Mouse (Mus musculus) brown adipose tissue, adult 24 weeks (tissue): ENCODE results near the gene Suox. TPM values are rescaled to one million over a fixed set of nuclear protein-coding genes. Genes with fewer than 3 reads are reported as not detected.
"Not testable (repeated sequence)": the region's sequence is repeated elsewhere in the genome, so short reads cannot be mapped to it uniquely, and the experiment has no call there.

Experiments used
- H3K27ac ChIP-seq: fragments of 200-500 bp; replicated peaks from 2 replicates; pipeline ENCODE4 v1.5.1; 2012; ENCODE audit warnings: low read depth, mild to moderate bottlenecking, low read length
- H3K4me1 ChIP-seq: fragments of 200-500 bp; 2 replicates; pipeline ENCODE4 v1.6.1; 2012; ENCODE audit warnings: low read length, mixed read lengths; ENCODE audit not compliant: control insufficient read depth, insufficient read depth, insufficient read length
- H3K4me3 ChIP-seq: fragments of 200-500 bp; 2 replicates; pipeline ENCODE4 v1.5.1; 2012; ENCODE audit warnings: low read depth, mild to moderate bottlenecking, low read length, moderate library complexity; ENCODE audit not compliant: insufficient read depth
- polyA plus RNA-seq: library from polyadenylated mRNA; stranded (reverse); fragments of >200 nt; gene quantifications from 2 replicates; pipeline ENCODE4 v1.2.4, GENCODE M21; 2012; ENCODE audit not compliant: missing spikeins, insufficient read depth, insufficient read length

Gene Suox
- polyA plus RNA-seq, 1 experiment, result 34.2 TPM

- Histone ChIP-seq H3K27ac (peak within 1 kb of the TSS; percentile 83), H3K4me3 (peak within 1 kb of the TSS; percentile 97), H3K4me1 (peaks cover 4% of the 10 kb centered on the region)
These were observed 47.3 kb downstream of the Suox start, which contains the start of gene Rps26 for GRCm38 (mm10) chr10:128626311-128627310. Gene Rps26 (minus strand): TSS chr10:128626747.

GRCm38 (mm10) chr10:128625287-128625894 is 48.5 kb downstream of the Suox start:
- H3K4me1 ChIP-seq, result peaks cover 4% of the 10 kb centered on the region
- H3K27ac ChIP-seq, result no peak overlapping the region
- peak overlapping the region; percentile 97 for H3K4me3 ChIP-seq

GRCm38 (mm10) chr10:128623106-128623613 is 50.7 kb downstream of the Suox start:
- not testable (repeated sequence) for H3K4me3 ChIP-seq, H3K4me1 ChIP-seq, H3K27ac ChIP-seq

GRCm38 (mm10) chr10:128622702-128623101 is 51.2 kb downstream of the Suox start:
- Histone ChIP-seq H3K27ac (no peak overlapping the region), H3K4me1 (peaks cover 4% of the 10 kb centered on the region), H3K4me3 (no peak overlapping the region)

DNA sequence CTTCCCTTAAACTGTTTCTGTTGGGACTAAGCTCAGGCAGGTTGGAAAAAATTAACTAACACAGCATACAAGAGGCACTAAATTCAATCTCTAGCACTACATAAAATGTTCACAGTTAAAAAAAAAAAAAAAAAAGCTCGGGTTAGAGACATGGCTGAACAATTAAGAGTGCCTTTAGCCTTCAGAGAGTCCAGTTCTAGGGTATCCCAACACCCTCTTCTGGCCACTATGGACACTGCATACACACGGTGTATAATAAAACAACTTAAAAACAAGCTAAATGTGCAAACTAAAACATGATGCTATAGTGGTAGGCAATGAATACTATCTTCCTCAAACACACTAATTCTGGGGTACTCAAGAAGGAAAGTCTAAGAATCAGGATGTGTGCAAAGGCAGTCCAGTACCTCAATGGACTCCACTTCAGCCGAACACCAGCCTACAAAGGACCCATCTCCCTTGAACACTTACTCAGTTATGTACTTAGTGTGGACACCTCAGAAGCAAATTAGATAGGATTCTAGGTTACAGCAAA is 51.8 kb downstream of the Suox start:
- H3K27ac ChIP-seq, result no peak overlapping the region
- H3K4me3 ChIP-seq, result no peak overlapping the region
- H3K4me1 ChIP-seq, result peaks cover 4% of the 10 kb centered on the region

- Histone ChIP-seq H3K4me3 (no peak overlapping the region), H3K4me1 (peaks cover under 1% of the 10 kb centered on the region; the same call in 1 of the 2 replicates)
These were observed 53.6 kb downstream of the Suox start for GRCm38 (mm10) chr10:128620241-128620640.

More at GRCm38 (mm10) chr10:128620241-128620640, 53.6 kb downstream of the Suox start:
- no peak overlapping the region for H3K27ac ChIP-seq

Other genes starting within 250 kb of the Suox start
- gene Smarcc2, start 214.8 kb downstream of the Suox start, polyA plus RNA-seq, result 63.7 and 94.7 TPM in 2 replicates
- 1,414 and 1,508 TPM in 2 replicates for gene Myl6, start 179.9 kb downstream of the Suox start, polyA plus RNA-seq
- gene Myl6b, start 175.4 kb downstream of the Suox start, polyA plus RNA-seq, result 13.5 and 24.5 TPM in 2 replicates
- gene Esyt1, start 148.2 kb downstream of the Suox start, polyA plus RNA-seq, result 31.6 and 35.5 TPM in 2 replicates
- gene Zc3h10, start 126.3 kb downstream of the Suox start, polyA plus RNA-seq, result 4.7 TPM in 2 replicates
- gene Rpl41, start 124.8 kb downstream of the Suox start, polyA plus RNA-seq, result 1,628 and 2,018 TPM in 2 replicates
- gene Pa2g4, start 108.1 kb downstream of the Suox start, polyA plus RNA-seq, result 36.0 and 56.8 TPM in 2 replicates
- 1.3 and 2.0 TPM in 2 replicates for gene Erbb3, start 84.4 kb downstream of the Suox start, polyA plus RNA-seq
- gene Rps26, start 47.3 kb downstream of the Suox start, polyA plus RNA-seq, result 292 and 473 TPM in 2 replicates
- gene Ikzf4, start 28.1 kb downstream of the Suox start, polyA plus RNA-seq, result 0.32 and 0.58 TPM in 2 replicates
- gene Rab5b, start 22.2 kb upstream of the Suox start, polyA plus RNA-seq, result 87.6 and 108 TPM in 2 replicates
- gene Pmel, start 30.1 kb upstream of the Suox start, polyA plus RNA-seq, result not detected in 2 replicates
- 8.6 and 11.1 TPM in 2 replicates for gene Cdk2, start 31.0 kb upstream of the Suox start, polyA plus RNA-seq
- gene Dgka, start 70.8 kb upstream of the Suox start, polyA plus RNA-seq, result 4.6 and 6.0 TPM in 2 replicates
- gene Pym1, start 73.8 kb upstream of the Suox start, polyA plus RNA-seq, result 12.5 and 19.5 TPM in 2 replicates
- gene Mmp19, start 116.8 kb upstream of the Suox start, polyA plus RNA-seq, result 34.9 and 38.0 TPM in 2 replicates
- 29.6 and 38.8 TPM in 2 replicates for gene Dnajc14, start 130.0 kb upstream of the Suox start, polyA plus RNA-seq
- gene Tmem198b, start 130.3 kb upstream of the Suox start, polyA plus RNA-seq, result 3.5 and 5.2 TPM in 2 replicates
- 66.7 and 88.6 TPM in 2 replicates for gene Sarnp, start 143.3 kb upstream of the Suox start, polyA plus RNA-seq
- gene Ormdl2, start 147.6 kb upstream of the Suox start, polyA plus RNA-seq, result 36.4 and 37.7 TPM in 2 replicates
- 1.0 and 1.3 TPM in 2 replicates for gene Gdf11, start 217.6 kb upstream of the Suox start, polyA plus RNA-seq
- 59.5 and 73.6 TPM in 2 replicates for gene Cd63, start 226.9 kb upstream of the Suox start, polyA plus RNA-seq
- gene Rdh5, start 248.8 kb upstream of the Suox start, polyA plus RNA-seq, result 10.9 and 11.5 TPM in 2 replicates
- gene Bloc1s1, start 250.0 kb upstream of the Suox start, polyA plus RNA-seq, result 297 and 417 TPM in 2 replicates